7 mouse cellular contexts compared by ENCODE assay signal in the genomic region with DNA sequence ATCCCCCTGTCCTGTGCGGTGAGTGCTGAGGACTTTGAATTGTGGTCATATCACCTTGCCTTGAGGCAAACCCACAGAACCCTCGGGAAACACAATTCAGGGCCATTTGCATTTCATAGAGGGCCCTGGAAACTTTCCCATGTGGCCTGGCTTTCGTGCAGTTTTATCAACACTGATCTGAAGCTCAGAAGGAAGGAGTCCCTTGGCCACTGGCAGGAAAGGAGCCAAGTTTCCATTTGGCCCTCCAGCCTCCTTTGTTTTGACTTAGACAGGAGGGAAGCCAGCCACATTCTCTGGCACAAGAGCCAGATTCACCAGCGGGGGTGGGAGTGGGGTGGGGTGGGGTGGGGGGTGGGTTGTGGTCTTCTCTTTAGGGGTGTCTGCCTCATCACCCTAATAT. TPM values are rescaled to one million over a fixed set of nuclear protein-coding genes. Genes with fewer than 3 reads are reported as not detected.
A peak's percentile ranks its signal among the peaks of the same experiment; 100 is the strongest.
DNase-seq lines count a peak whose midpoint lies in the region; ATAC-seq lines count a peak whose summit lies in the region.

No protein-coding gene starts in this region.

- no peak overlapping the region for H3K4me3 ChIP-seq in neural tube, embryonic 14.5 days (ENCODE audit: low read depth, low read length)

- no peaks in the 10 kb centered on the region for H3K36me3 ChIP-seq in neural tube, embryonic 14.5 days (ENCODE audit: control insufficient read depth, insufficient read depth, low read length)

- peak overlapping the region; percentile 44; the same call in 1 of the 2 replicates for H3K27ac ChIP-seq in neural tube, embryonic 14.5 days (ENCODE audit: low read depth, low read length)

- WGBS in neural tube, embryonic 14.5 days = 36% methylated on average over 4 of the region's 4 CpGs

- no peak for ATAC-seq in neural tube, embryonic 14.5 days (ENCODE audit: low read depth)
- no peak for ATAC-seq in monocyte, adult 5-6 weeks (replicated peaks; ENCODE audit: insufficient number of reproducible peaks, low FRiP score, low TSS enrichment, poor library complexity, severe bottlenecking)

- no peak overlapping the region for H3K9ac ChIP-seq in neural tube, embryonic 14.5 days (replicated peaks; ENCODE audit: low read depth, low read length)

- H3K4me2 ChIP-seq in neural tube, embryonic 14.5 days (ENCODE audit: low read depth, low read length) = no peak overlapping the region

- peak; percentile 47 to 65 for DNase-seq in right cerebral cortex, postnatal 10 days (ENCODE audit: low spot score in 2 of 2)
- DNase-seq in right cerebral cortex, postnatal 14 days = no peak
- DNase-seq in gastrocnemius, postnatal 25 days = peak; percentile 44
- peak; percentile 55 for DNase-seq in kidney, adult 18-20 months
- no peak for DNase-seq in frontal cortex, postnatal 14 days (ENCODE audit: low spot score in 2 of 2)

- no peaks in the 10 kb centered on the region for H3K9me3 ChIP-seq in neural tube, embryonic 14.5 days (ENCODE audit: control insufficient read depth, low read length)

- H3K27me3 ChIP-seq in neural tube, embryonic 14.5 days (ENCODE audit: control insufficient read depth, insufficient read depth, low read length) = no peaks in the 10 kb centered on the region

- no peaks in the 10 kb centered on the region for H3K4me1 ChIP-seq in neural tube, embryonic 14.5 days (ENCODE audit: control insufficient read depth, insufficient read depth, low read length)

RNA-seq across cellular contexts. Expression of gene Klhl25, which starts 41.4 kb away (rescaled TPM):
- total RNA-seq in gastrocnemius, postnatal 25 days (2021) = 1 to 10 TPM; 3.1 to 3.5 TPM
- polyA plus RNA-seq in neural tube, embryonic 14.5 days (2014; fragmentation: Nextera tagmentation; extraction: Ambion mirVana) = 22.1 and 23.3 TPM in 2 replicates
- total RNA-seq in monocyte, adult 5-6 weeks (2017) = 5.6 to 24.9 TPM (median 7.3 TPM) in 3 replicates

Comparison
In these comparisons a context has a peak if more than half of its experiments do, and no peak if none do; other contexts are left out.
1. DNase-seq: peak in right cerebral cortex, postnatal 10 days (2 of 2), gastrocnemius, postnatal 25 days (single experiment) and kidney, adult 18-20 months (single experiment); none in right cerebral cortex, postnatal 14 days (single experiment) and frontal cortex, postnatal 14 days (0 of 2).